Mouse (Mus musculus) C3H10T1/2 (cell line): Measurements from ENCODE around the gene Dhrs9. TPM values are rescaled to one million over a fixed set of nuclear protein-coding genes. Genes with fewer than 3 reads are reported as not detected.

ENCODE experiments used
- polyA plus RNA-seq, 2 experiments: library from polyadenylated mRNA; unstranded; fragments of >200 nt; fragmentation: generic; extraction: Trizol; gene quantifications; one replicate each; pipeline ENCODE4 v1.2.1; 2012; ENCODE audit warnings: missing spikeins in 2 of 2

Dhrs9 gene
- polyA plus RNA-seq, result 1 to 10 TPM in 1 of 2 experiments, under 1 TPM in 1; 0.05 to 1.0 TPM

DNA sequence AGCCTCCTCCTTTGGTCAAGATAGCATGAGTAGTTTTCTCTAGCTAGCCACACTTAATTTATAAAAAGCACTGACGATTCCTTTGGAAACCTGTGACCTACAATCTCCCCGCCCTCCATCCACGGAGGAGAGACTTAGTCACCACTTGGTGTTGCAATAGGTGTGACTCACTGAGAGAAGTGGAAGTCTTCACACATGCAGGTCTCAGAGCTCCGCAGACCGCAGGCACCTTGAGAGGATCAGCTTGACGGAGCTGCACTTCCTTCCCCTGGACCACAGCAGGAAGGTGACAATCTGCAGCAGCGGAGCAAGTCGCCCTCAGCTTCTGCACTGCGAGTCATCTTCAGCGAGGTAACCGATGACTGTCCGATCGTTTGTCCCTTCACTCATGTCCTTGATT, at the start of gene Dhrs9:
Dhrs9 (plus strand) TSS at position 165 of the 400 bp plus-strand sequence.

DNA sequence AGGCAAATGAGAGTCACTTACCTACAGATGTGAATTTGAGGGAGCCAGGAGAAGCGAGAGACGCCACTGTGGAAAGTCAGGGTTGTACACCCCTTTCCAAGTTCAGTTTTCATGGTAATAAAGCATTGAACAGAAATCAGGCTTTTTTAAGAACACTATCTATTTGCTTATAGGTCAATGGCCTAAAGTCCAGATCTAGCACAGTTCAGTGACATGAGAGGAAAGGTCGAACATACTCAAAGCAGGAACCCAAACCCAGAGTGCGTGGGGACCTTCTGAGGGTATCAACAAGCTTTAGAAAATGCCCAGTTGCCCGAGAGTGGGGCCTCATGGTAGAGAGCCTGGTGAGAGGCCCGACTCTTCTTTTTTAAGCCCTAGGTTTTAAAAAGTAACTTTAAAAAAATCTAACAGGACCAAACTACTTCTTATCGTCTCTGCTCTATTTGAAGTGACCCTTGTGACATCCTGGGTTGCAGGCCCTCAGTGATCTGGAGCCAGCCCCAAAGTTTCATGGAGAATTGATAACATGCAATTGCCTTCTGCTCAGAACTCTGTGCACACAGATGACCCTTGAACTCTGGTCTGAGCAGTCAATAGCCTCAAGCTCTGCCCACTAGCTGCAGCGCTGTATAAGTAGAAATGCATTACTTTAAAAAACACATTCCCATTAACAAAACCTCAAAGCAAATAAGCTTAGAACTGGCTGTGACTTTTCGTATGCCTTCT, 37.6 kb upstream of the Dhrs9 start, which contains the start of gene Abcb11:
Abcb11 (minus strand) TSS at position 121 of the 726 bp plus-strand sequence.

Other genes with a start within 250 kb of the Dhrs9 start
- not detected for gene Nostrin, start 244.6 kb upstream of the Dhrs9 start, polyA plus RNA-seq
- gene Spc25, start 174.3 kb upstream of the Dhrs9 start, polyA plus RNA-seq, result 10 to 100 TPM in 1 of 2 experiments, 1 to 10 TPM in 1; 1.8 to 14.7 TPM
- not detected for gene G6pc2, start 169.4 kb upstream of the Dhrs9 start, polyA plus RNA-seq
- gene Abcb11, start 37.8 kb upstream of the Dhrs9 start, polyA plus RNA-seq, result under 1 TPM; 0.05 to 0.25 TPM
- not detected for gene Lrp2, start 205.6 kb downstream of the Dhrs9 start, polyA plus RNA-seq